Mouse (Mus musculus): ENCODE results near the gene Prr27. TPM values are rescaled to one million over a fixed set of nuclear protein-coding genes. Genes with fewer than 3 reads are reported as not detected.

The Prr27 gene
- total RNA-seq (2021), result not detected
- long read RNA-seq, experiment 1, result 0 reads
- long read RNA-seq, experiment 2, result 0 reads

DNA sequence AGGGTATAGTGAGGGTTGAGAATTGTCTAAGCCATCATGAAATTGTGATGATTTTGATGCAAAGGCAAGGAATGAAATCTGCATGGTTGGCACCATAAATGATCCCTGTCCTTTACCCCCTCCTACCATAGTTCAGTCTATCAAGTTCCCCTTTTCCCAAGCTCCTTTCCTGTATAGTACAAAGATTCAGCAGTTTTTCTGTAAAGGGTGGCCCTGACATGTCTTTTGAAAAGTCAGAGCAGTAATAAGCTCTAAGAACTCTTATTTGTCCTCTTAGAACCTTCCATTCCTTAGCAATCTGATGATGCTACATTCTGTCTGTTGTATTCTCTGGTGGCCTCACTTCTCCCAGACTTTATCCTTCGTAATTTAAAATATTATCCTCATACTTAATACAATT lies at the start of gene Prr27:
TSS of gene Prr27 (plus strand) at position 301 of the 400 bp plus-strand sequence.
- intact Hi-C loops (cut with DNase I; ENCODE audit: low total_unique reads), result no loop called here
- no peak for DNase-seq

DNA sequence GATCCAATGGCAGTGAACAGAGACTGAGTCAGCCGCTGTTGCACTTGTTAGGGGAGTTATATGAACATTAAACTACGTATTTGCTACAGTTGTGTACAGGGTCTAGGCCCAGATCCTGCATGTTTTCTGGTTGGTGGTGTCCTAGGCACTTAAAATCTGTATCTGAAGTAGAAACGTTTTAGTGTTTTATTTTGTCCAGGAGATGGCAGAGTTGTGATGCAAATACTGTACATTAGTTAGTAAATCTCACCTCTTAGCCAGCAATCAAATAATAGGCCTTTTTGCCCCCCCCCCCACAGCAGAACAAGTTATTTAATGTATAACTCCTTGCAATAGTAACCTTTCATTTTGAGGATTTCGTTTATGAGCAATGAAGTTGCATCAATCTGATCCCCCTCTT lies 42.8 kb upstream of the Prr27 start:
- intact Hi-C loops (cut with DNase I; ENCODE audit: low total_unique reads), result no loop called here
- no peak for DNase-seq

DNA sequence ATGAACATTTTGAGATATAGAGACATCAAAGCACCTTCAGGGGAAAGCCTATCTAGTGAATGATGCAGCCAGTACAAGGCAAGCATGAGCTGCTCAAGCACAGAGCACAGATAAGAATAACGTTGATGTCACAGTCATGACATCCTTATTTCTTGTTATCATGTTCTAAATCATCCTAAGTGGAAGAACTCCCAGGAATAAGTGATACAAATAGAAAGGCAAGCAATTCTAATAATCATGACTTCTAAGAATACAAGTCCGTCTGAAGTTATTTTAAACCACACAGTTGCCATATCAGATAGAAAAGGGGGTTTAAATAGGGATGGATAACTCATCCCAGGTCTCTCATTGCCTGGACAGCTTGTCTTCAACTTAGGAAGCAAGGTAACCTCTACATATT lies 17.7 kb upstream of the Prr27 start, which contains the start of gene Csn1s2b:
TSS of gene Csn1s2b (plus strand) at position 301 of the 400 bp plus-strand sequence.
- no peak for DNase-seq
- intact Hi-C loops (cut with DNase I; ENCODE audit: low total_unique reads), result no loop called here

DNA sequence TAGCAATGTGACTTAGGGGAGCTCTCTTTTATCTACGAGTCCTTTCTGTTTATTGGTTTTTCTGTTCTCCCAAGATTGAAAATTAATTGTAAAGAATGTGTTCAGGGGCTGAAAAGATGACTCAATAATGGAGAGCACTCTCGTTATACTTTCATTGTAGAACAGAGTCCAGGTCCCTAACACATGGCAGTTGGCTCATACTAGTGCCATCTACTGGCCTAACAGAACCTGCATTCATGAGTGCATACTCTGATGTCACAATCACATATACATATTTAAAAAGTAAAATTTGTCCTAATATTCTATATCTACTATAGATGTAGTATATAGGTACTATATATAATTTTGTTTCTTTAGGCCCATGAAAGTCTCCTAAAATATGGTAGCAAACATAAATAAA lies 16.2 kb upstream of the Prr27 start:
- intact Hi-C loops (cut with DNase I; ENCODE audit: low total_unique reads), result no loop called here
- no peak for DNase-seq

DNA sequence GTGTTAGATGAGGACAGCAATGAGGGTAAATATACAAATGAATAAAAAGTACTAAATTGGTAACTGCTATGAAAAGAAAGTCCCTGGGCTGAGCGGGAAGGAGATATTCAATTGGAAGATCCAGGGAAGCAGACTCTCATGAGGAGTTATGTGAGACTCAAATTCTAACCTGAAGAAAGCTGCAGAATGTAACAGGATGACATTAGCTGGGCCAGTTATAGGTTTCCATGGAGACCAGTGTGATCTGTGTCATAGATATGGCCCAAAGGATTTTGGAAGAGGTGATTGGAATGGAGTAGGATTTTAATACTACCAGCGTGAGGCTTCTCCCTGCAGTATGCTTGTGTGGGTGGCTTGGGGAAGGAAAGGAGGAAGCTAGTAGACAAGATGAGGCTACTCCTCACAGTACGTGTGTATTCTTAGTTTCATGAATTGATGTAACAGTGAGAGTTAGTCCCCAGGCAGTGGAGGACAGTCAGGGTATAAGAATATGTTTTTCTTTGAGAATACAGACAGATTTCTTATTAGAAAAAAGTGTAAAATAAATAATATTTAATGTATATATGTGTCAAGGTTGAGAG lies 29.7 kb downstream of the Prr27 start:
- intact Hi-C loops (cut with DNase I; ENCODE audit: low total_unique reads), result no loop called here

DNA sequence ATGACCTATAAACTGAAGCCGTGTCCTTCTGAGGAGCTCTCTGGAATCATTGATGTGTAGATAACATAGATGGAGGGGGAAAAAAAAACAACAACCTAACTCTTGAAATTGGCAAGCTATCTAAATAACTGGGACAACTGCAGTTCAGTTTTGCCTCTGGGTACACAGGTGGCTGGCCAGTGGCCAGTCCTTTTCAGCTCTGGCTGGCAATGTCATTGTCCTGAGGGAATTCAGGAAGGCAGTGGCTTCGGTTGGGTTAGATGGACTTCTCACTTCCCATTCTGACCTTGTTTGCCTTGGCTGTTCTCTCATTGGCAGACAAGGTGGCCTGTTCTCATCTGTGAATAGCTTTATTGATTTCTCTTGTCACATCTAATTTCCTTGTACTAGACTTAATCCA lies 44.6 kb downstream of the Prr27 start:
- DNase-seq, result no peak
- intact Hi-C loops (cut with DNase I; ENCODE audit: low total_unique reads), result no loop called here

More for the DNA sequence above, 29.7 kb downstream of the Prr27 start:
- DNase-seq, result no peak

DNA sequence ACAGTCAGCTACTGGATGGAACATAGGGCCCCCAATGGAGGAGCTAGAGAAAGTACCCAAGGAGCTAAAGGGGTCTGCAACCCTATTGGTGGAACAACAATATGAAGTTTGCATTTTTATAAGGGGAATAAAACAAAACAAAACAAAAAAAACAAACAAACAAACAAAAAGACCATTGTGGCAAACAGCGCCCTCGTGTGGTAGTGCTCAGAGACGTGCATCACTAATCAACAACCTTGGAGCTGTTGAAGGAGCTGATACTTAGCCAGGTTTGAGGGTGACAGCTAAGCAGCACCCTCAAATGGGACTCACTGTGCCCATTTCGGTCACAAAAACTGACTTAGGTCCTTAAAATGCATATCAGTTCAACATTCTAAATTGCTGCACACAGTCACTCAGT lies 45.9 kb downstream of the Prr27 start:
- DNase-seq, result no peak
- intact Hi-C loops (cut with DNase I; ENCODE audit: low total_unique reads), result no loop called here

DNA sequence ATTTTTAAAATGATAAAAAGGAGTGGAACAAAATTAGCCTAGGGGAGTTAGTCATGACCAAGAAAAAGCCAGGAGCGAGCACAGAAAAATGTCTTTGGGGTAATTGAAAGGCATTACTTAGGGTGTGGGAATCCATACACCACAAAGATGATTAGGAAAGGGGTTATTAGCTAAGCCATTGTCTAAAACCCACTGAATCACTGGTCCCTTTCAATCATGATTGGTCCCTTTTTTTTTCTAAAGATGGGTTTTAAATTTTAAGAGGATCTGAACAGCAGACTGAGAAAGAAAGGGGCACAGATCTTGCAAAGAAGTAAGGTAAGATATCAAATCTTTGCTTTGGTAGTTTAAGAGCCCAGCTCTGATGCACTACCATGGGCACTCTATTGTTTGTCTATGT lies 59.2 kb downstream of the Prr27 start, which contains the start of gene Odam:
TSS of gene Odam (plus strand) at position 301 of the 400 bp plus-strand sequence.
- DNase-seq, result no peak
- intact Hi-C loops (cut with DNase I; ENCODE audit: low total_unique reads), result no loop called here

Other genes starting within 250 kb of the Prr27 start
- gene Sult1e1, start 234.1 kb upstream of the Prr27 start, total RNA-seq (2021), result not detected
- gene Csn1s1, start 159.5 kb upstream of the Prr27 start, total RNA-seq (2021), result not detected
- gene Csn2, start 126.1 kb upstream of the Prr27 start, total RNA-seq (2021), result not detected
- gene Csn1s2a, start 51.1 kb upstream of the Prr27 start, total RNA-seq (2021), result not detected
- gene Csn1s2b, start 17.6 kb upstream of the Prr27 start, total RNA-seq (2021), result not detected
- gene Odam, start 59.3 kb downstream of the Prr27 start, total RNA-seq (2021), result not detected
- not detected for gene Csn3, start 99.9 kb downstream of the Prr27 start, total RNA-seq (2021)
- gene 2310003L06Rik, start 143.8 kb downstream of the Prr27 start, total RNA-seq (2021), result not detected
- gene Gm28434, start 143.8 kb downstream of the Prr27 start, total RNA-seq (2021), result not detected
- not detected for gene Cabs1, start 153.8 kb downstream of the Prr27 start, total RNA-seq (2021)
- gene Smr3a, start 176.9 kb downstream of the Prr27 start, total RNA-seq (2021), result not detected

Data from gastrocnemius, postnatal 14 days (tissue).